Mouse (Mus musculus) urinary bladder, postnatal 25 days (tissue): ENCODE results near the gene Sik2.

ENCODE experiments used
- DNase-seq: peaks from one replicate; pipeline ENCODE4 v3.0.0; 2022; ENCODE audit warnings: low spot score

Sik2 gene

DNA sequence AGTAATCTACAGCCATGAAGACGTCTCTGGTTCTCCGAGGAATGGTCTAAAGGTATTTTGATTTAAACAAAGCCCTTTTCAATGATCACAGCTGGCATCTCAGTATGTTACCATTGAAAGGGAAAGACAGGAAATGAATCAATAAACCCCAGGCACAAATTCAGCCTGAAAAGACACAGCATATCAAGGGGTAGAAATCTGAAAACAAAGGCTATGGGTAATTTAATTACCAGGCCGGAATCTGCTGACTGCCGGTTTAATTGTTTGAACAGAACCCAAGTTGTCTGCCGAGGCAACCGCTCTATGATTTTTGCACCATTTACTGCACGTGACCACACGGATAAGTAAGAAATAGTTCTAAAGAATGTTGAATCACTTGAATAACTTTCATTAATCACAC lies 22.8 kb downstream of the Sik2 start:
- no peak for DNase-seq

DNA sequence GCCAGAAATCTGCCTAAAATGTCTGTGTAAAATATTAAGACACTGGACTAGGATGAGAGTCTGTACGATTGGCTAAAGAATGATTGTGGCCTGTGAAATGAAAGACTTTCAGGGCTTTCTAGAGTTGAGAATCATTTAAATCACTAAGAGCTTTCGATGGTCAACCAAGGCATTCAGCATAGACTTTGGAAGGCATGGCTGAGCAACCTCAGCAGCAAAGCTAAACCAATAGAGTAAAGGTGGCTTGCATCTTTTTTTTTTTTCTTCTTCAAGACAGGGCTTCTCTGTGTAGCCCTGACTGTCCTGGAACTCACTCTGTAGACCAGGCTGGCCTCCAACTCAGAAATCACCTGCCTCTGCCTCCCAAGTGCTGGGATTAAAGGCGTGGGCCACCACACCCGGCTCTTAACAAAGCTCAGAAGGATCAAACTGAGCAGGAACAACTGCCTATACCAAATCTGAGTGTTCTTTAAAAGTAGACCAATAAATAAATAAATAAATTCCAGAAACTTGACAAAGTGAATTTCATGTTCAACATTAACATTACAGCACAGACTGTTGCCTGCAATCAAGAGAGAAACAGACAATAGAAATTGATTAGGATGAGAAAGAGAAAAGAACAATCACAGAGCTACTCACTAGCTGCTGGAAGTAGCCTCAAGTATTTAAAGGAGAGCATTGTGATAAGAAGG lies 27.2 kb downstream of the Sik2 start:
- no peak for DNase-seq

DNA sequence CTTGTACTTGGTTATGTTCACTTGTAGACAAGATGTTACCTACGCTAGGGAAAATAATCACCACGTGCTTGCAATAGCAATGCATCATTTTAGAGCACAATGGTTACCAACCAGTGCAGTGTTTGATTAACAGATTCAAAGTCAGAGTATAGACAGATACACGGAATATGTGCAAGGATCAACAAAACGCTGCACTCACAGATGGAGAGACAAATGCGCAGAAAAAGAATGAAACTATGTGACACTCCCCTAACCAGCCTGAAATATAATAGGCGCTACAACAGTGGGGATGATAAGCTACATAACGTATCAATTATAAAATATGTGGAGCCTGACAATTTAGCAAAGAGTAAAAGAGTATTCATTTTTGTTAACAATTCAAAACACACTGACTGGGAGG lies 34.2 kb downstream of the Sik2 start:
- DNase-seq, result no peak

DNA sequence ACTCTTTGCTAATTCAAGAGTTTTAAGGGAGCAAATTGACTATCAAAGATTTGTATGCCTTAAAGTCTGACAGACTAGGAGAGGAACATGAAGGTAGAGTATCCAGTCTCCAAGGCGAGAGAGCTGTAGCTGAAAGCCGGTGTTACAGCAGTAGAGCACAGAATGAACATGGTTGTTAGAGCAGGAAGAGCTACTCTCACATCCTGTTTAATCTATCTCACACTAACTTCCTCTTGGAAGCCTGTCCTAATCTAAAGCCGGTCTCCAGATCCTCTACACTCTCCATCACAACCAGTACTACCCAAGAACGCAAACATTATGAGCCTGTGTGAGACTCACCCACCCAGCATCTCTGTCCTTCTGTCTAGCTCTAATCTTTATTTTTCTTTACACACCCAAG lies 38.5 kb downstream of the Sik2 start:
- no peak for DNase-seq

DNA sequence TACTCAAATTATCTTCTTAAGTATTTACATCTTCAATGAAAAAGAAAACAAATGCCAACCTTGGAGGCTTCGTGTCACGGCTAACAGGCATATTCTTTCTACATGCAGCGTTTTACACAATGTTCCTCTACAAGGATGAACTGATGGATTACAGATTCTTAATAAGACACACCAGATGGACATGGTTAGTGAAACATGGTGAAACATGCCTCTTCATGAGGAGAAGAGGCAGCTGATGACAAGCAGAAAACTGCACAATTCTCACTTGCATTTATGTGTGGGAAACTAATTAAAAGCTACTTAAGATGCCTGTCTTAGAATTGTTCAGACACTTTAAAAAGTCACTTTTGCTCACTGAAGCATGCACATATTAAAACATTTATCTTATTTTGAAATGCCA lies 39.6 kb downstream of the Sik2 start:
- no peak for DNase-seq

DNA sequence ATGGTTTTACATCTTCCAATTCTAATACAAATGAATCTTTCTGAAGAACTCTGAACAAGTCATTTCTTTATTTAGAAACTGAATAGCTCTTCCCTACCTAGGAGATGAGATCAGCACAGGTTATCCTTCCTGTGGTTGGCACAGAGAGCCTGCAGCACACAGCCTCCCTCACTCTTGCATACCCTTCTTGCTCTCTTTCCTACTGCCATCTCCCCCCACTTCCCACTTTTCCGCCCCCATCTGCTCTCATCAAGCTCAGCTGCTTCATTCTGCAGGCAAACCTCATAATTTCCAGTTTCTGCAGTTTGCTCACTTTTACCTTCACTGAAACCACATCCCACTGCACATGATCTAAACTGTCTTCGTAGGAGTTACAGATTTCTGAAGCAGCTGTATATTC lies 42.6 kb downstream of the Sik2 start:
- DNase-seq, result no peak

GRCm38 (mm10) chr9:50965392-50965791 lies 43.5 kb downstream of the Sik2 start:
- DNase-seq, result no peak

DNA sequence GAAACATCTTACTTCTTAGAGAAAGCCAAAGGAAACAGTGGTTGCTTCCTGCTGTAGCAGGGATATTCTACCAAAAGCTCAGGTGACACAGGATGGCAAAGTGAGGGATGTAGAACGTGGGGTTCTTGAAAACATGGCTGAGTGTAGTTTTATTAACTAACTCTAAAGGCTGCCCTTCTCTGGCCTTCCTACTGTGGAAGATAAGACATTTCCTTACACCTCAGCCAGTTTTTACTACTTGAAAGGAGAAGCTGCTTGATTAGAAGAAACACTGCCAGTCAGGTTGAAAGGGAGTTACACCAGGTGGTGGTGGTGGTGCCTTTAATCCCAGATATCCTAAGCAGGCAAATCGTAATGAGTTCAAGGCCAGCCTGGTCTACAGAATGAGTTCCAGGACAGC lies 44.0 kb downstream of the Sik2 start:
- DNase-seq, result no peak

GRCm38 (mm10) chr9:50957956-50958489 lies 50.9 kb downstream of the Sik2 start:
- DNase-seq, result no peak

DNA sequence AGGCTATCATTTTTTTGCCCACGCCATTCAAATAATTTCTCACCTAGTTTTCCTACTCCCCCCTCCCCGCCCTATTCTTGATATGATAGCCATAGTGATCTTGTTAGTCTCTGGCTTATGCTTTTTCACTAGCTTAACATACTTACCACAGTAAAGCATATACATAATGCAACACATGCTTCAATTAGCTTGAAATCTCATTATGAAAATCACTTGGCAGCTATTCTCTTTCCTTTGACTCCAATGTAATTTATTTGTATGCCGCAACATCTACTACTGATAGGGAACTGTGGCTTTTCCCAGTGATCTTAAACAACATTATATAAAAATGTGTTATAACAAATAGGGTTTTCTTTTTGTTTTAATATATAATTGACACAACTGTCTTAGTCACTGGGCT lies 53.7 kb downstream of the Sik2 start:
- DNase-seq, result no peak

GRCm38 (mm10) chr9:50948097-50948823 lies 60.6 kb downstream of the Sik2 start:
- DNase-seq, result no peak

- DNase-seq, result no peak
Measured at GRCm38 (mm10) chr9:50946338-50946737, 62.5 kb downstream of the Sik2 start.

DNA sequence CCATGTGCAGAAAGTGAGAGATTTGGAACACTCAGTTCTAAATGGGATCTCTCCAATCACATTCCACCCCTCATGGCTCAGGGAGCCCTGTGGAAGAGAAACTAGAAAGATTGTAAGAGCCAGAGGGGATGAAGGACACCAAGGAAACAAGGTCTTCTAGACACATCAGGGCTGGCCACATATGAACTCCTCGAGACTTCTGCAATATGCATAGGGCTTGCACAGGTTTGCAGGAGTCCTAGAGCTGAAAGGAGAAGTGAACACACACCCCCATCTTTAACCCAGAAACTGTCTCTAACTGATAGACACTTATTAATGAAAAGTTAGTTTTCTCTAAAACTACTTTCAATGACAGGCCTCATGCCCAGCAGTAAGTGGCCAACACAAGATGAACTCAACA lies 64.0 kb downstream of the Sik2 start:
- DNase-seq, result no peak

- no peak for DNase-seq
Measured at GRCm38 (mm10) chr9:50942711-50943110, 66.2 kb downstream of the Sik2 start.

DNA sequence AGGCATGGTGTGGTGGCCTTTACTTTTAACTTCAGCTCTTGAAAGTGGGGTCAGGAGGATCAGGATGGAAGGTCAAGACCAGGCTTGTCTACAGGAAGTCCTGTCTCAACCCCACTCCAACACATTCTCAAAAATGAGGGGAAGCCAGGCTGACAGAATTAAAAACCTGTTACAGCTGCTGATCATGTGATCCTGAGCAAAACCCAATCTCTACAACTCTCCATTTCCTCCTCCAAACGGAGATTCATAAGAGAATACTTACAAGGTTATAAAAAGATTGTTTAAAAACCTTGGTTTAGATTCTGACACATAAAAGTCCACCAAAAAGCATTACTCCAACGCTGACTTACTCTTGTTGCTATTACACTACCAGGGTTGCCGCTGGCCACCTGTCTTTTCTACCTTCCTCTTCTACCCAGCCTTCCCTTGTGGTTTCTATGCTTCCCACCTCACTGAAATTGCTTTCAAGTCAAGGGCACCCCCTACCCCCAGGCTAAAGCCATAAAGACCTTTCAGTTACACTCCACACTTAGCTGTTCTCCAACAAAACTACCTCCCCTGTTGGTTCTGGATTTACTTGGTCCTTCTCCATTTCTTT lies 67.0 kb downstream of the Sik2 start:
- DNase-seq, result no peak

GRCm38 (mm10) chr9:50929986-50930385 lies 78.9 kb downstream of the Sik2 start:
- DNase-seq, result no peak

- no peak for DNase-seq
Measured at GRCm38 (mm10) chr9:50925801-50926200, 83.1 kb downstream of the Sik2 start.

- DNase-seq, result no peak
Measured at GRCm38 (mm10) chr9:50924454-50924853, 84.4 kb downstream of the Sik2 start.

DNA sequence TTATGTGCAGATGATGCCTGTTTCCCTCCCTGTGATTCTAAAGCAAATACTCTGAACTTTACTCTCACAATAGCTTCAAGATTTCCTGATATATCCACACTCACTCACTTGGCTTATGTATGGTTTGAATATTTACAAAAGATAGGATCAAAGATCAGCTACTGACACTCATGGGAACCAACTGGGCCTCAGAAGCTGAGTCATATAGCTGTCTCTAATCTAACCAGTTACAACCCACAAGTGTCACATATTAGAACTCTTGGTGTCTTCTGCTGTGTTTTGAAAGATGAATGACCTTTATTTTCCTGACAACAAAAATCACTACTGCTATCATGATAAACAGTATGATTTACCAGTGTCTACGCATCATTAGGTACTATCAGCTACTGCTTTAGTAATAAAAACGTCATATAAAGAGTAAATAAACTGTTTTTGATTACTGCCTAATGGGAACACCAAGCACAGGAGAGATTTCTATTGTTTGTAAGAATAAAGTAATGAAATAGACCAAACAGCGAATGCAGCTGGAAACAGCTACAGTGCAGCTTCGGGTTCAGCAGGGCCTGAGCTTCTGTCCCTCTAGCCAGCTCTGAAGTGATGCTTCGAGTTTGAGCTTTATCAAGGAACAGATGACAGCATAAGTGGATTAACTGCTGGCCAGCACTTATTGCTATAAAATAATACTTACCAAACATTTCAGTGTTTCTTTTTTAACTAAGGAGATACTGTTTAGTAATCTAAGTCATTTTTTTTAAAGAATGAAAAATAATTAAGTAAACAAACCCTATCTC lies 86.3 kb downstream of the Sik2 start:
- DNase-seq, result no peak

- no peak for DNase-seq
Measured at GRCm38 (mm10) chr9:50920933-50921895, 87.7 kb downstream of the Sik2 start.

GRCm38 (mm10) chr9:50919554-50919953 lies 89.3 kb downstream of the Sik2 start:
- DNase-seq, result no peak
